Mouse (Mus musculus): ENCODE results near the gene Myo15.

Gene Myo15

GRCm38 (mm10) chr11:60495692-60496091 is 26.6 kb downstream of the Myo15 start:
- no peak for DNase-seq (ENCODE audit: low read depth in 2 of 2, low spot score in 2 of 2)

GRCm38 (mm10) chr11:60507281-60507680 is 38.1 kb downstream of the Myo15 start:
- no peak for DNase-seq (ENCODE audit: low read depth in 2 of 2, low spot score in 2 of 2)

GRCm38 (mm10) chr11:60508950-60509349 is 39.8 kb downstream of the Myo15 start:
- DNase-seq (ENCODE audit: low read depth in 2 of 2, low spot score in 2 of 2), result no peak

GRCm38 (mm10) chr11:60509500-60509899 is 40.4 kb downstream of the Myo15 start:
- no peak for DNase-seq (ENCODE audit: low read depth in 2 of 2, low spot score in 2 of 2)

DNA sequence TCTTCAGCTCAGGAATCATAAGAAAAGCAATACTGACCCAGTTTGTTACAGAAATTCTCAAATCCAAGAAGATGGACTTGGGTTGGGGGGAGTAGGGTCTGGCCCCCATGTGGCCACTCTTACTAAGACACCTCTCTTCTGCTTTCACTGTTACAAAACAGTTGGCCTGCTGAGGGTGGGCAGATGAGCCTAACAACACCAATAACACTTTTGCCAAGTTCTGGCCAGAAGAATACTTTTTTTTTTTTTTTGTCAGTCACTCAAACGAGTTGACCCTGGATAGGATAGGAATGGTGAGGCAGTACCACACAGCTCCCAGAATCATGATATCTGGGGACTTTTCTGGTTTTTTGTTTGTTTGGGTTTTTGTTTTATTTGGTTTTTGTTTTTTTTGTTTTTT is 42.8 kb downstream of the Myo15 start:
- DNase-seq (ENCODE audit: low read depth in 2 of 2, low spot score in 2 of 2), result no peak

GRCm38 (mm10) chr11:60512520-60512919 is 43.4 kb downstream of the Myo15 start:
- DNase-seq (ENCODE audit: low read depth in 2 of 2, low spot score in 2 of 2), result no peak

DNA sequence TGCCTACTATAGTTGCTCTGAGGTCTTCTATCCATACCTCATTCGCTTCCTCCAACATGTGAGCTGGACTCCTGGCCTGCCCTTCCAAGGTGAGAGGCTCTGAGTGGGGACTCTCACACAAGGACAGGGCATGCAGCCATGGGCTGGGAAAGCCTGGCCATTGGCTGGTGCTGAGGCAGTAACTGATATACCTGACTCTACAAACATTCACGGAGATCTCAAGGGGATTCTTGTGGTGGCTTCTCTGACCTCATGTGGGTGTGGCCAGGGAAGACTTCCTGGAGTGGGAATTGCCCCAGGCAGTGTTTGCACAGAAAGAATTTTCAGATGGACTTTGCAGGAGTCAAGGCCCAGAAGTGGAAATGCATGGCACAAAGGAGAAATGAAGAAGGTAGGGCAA is 45.8 kb downstream of the Myo15 start:
- no peak for DNase-seq (ENCODE audit: low read depth in 2 of 2, low spot score in 2 of 2)

GRCm38 (mm10) chr11:60518305-60518704 is 49.2 kb downstream of the Myo15 start:
- no peak for DNase-seq (ENCODE audit: low read depth in 2 of 2, low spot score in 2 of 2)

GRCm38 (mm10) chr11:60522027-60522426 is 52.9 kb downstream of the Myo15 start:
- no peak for DNase-seq (ENCODE audit: low read depth in 2 of 2, low spot score in 2 of 2)

- DNase-seq (ENCODE audit: low read depth in 2 of 2, low spot score in 2 of 2), result no peak
Measured at GRCm38 (mm10) chr11:60522661-60523365, 53.7 kb downstream of the Myo15 start.

GRCm38 (mm10) chr11:60526461-60526860 is 57.3 kb downstream of the Myo15 start:
- DNase-seq (ENCODE audit: low read depth in 2 of 2, low spot score in 2 of 2), result no peak

DNA sequence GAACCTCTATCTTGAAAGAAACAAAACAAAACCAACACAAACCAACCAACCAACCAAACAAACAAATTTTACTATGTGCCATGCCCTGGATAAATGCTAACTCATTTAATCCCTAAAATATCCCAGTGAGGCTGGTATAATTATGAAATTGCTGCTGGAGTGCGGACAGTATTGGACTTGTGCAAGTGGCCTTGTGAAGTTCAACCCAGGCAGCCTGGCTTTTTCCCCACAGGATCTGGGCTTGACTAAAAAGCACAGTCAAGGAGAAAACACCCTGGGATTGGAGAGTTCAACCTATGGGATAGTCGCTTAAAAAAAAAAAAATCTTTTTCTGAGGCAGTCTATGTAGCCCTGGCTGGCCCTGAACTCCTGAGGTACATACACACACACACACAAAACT is 66.5 kb downstream of the Myo15 start:
- DNase-seq (ENCODE audit: low read depth in 2 of 2, low spot score in 2 of 2), result no peak

- DNase-seq (ENCODE audit: low read depth in 2 of 2, low spot score in 2 of 2), result peak in 1 of 2 experiments; percentile 2
Measured at GRCm38 (mm10) chr11:60536180-60536858, 67.2 kb downstream of the Myo15 start, which contains the start of gene Alkbh5. Gene Alkbh5, plus strand, starts transcription at chr11:60536381.

DNA sequence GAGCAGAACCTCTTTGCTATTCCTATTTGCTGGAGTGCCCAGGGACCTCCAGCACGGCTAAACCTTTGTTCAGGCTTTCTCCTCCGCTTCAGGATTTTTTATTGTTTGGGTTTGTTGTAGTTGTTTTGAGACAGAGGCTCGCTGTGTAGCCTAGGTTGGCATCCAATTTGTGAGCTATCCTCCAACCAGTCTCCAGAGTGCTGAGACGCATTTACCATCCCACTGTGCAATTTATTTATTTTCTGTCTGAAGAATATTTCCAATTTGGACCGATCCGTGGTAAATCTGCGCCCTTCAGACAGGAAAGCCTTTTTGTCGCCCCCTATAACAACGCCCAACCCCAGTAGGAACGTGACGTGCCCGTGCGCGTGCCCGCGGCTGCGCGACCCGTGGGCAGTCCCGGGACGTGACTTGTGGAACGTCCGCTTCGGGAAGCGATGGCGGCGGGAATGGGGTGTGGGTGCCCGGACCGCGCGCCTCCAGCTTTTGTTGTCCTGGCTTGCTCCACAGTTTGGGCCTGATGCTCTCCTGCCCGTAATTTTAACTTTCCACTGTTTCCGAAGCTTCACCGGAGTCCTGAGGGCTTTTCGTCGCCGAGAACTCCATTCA is 67.8 kb downstream of the Myo15 start:
- DNase-seq (ENCODE audit: low read depth in 2 of 2, low spot score in 2 of 2), result peak; percentile 73 to 85

- peak; percentile 87 to 89 for DNase-seq (ENCODE audit: low read depth in 2 of 2, low spot score in 2 of 2)
Measured at GRCm38 (mm10) chr11:60537468-60538347, 68.6 kb downstream of the Myo15 start.

DNA sequence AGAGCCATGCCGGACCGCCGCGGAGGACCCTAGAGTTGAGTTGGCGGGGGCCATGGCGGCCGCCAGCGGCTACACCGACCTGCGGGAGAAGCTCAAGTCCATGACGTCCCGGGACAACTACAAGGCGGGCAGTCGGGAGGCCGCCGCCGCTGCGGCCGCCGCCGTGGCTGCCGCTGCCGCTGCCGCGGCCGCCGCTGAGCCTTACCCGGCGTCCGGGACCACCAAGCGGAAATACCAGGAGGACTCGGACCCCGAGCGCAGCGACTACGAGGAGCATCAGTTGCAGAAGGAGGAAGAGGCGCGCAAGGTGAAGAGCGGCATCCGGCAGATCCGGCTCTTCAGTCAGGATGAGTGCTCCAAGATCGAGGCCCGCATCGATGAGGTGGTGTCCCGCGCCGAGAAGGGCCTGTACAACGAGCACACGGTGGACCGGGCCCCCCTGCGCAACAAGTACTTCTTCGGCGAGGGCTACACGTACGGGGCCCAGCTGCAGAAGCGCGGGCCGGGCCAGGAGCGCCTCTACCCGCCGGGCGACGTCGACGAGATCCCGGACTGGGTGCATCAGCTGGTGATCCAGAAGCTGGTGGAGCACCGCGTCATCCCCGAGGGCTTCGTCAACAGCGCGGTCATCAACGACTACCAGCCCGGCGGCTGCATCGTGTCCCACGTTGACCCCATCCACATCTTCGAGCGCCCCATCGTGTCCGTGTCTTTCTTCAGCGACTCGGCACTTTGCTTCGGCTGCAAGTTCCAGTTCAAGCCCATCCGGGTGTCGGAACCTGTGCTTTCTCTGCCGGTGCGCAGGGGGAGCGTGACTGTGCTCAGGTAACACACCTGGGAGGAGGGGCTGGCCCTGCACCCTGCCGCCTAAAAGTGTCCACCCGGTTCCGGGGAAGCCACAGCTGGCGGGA is 69.5 kb downstream of the Myo15 start:
- DNase-seq (ENCODE audit: low read depth in 2 of 2, low spot score in 2 of 2), result peak; percentile 31 to 48

DNA sequence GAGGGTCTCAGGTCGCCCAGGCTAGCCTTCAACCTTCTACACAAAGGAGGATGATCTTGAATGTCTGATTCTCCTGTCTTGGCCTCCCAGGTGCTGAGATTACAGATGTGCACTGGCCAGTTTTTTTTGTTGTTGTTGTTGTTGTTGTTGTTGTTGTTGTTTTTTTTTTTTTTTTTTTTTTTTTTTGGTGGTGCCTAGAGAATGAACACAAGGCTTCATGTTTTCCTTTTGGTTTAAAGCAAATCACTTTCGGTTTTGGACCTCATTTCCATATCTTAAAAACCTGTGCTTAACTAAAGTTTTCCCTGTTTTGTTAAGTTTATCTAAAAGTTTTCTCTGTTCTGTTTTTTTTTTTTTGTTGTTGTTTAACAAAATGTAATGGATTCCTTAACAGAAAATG is 70.4 kb downstream of the Myo15 start:
- no peak for DNase-seq (ENCODE audit: low read depth in 2 of 2, low spot score in 2 of 2)

DNA sequence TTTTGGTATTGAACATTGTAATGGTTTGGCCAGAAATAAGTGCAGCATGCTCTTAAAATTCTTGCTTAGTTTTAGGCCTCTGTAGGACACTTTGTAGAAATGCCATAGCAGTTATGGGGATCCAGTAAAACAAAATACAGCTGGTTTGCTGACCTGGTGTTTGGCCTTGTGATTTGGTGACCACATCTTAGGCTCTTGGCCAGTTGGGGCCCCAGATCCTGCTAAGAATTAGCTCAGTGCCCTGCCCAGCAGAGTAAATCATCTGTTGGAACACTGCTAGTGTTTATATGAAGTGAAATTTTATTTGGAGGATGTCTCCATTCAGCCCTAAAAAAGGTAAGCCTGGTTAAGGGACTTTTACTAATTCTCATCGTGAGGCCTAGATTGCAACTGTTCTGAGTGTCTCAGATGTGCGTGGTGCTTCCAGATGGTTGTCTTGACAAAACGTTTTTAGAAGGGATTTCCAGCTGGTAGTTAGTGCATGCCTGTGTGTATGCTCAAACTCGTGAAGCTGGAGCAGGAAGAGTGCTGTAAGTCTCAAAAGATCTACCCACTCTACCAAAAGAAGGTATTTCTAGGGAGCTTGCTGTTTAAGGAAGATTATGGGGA is 71.0 kb downstream of the Myo15 start:
- DNase-seq (ENCODE audit: low read depth in 2 of 2, low spot score in 2 of 2), result no peak

DNA sequence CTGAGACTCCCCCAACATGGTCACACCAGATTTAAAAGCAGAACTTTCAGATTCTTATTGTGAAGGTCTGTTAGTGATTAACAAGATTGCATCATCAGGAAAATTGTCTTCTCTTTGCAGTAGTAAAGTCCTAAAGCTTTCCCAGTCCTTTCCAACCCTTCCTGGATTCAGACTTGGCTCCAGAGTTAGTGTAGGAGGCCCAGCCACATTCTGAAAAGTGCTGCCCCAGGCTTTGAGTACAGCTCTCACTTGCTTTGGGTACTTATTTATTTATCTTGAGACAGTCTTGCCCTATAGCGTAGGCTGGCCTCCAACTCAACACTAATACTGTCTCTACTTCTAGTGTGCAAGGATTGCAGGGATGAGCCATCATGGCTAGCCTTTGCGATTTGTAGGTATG is 71.6 kb downstream of the Myo15 start:
- no peak for DNase-seq (ENCODE audit: low read depth in 2 of 2, low spot score in 2 of 2)

DNA sequence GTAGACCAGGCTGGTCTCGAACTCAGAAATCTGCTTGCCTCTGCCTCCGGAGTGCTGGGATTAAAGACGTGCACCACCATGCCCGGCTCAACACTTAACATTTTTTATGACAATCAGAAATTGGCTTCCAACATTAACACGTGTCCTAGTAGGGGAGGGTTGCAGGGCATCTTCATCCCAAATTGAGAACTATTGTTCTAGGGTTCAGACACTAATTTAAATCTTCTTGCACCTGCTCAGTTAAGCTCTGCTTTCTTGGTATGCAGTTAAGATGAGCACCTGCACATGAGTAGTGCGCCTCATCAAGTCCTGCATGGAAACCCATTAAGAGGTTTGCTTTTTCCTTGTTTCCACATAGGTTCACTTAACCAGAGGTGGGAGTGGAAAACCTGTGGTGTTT is 72.7 kb downstream of the Myo15 start:
- DNase-seq (ENCODE audit: low read depth in 2 of 2, low spot score in 2 of 2), result no peak

All from CD8-positive naive resting alpha-beta T cell, adult 2 months (primary cell).